Mouse (Mus musculus): ENCODE data around the gene H2-Eb2. TPM values are rescaled to one million over a fixed set of nuclear protein-coding genes. Genes with fewer than 3 reads are reported as not detected.

The H2-Eb2 gene
- polyA plus RNA-seq, 1 experiment from 2014 or later: not detected

DNA sequence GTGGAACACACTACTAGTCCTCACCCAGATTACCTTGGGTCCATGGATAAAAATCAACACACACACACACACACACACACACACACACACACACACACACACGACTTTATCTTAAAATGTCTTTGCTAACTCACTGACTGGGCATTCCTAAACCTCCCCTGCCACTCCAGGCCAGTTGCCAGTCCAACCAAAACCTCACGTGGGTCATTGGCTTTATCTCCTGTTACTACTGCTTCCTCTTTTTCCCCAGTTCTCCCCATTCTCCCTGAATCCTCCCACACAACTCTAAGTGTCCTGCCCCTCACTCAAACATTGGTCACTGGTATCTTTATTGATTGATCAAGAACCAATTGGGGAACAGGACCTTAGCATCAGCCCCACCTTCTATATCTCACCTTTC, 8.2 kb upstream of the H2-Eb2 start:
- TF ChIP-seq CTCF (IDR thresholded peaks at IDR 0.05; ENCODE audit: low read depth): no peak
- Histone ChIP-seq H3K4me1 (replicated peaks; ENCODE audit: insufficient read depth, low read length) (no peaks in the 10 kb centered on the region), H3K9me3 (replicated peaks; ENCODE audit: low read length) (no peaks in the 10 kb centered on the region), H3K36me3 (ENCODE audit: insufficient read depth, low read length) (no peaks in the 10 kb centered on the region), H3K27me3 (ENCODE audit: insufficient read depth, low read length) (no peaks in the 10 kb centered on the region), H3K4me2 (ENCODE audit: low read length) (no peak overlapping the region), H3K27ac (no peak overlapping the region), H3K9ac (ENCODE audit: low read depth, low read length) (no peak overlapping the region), H3K4me3 (replicated peaks; ENCODE audit: low read depth, low read length) (no peak overlapping the region)
- DNase-seq (ENCODE audit: low spot score) (no peak), ATAC-seq (replicated peaks; ENCODE audit: low FRiP score, low read depth) (no peak)
- 24% methylated on average over 2 of the region's 2 CpGs for WGBS

DNA sequence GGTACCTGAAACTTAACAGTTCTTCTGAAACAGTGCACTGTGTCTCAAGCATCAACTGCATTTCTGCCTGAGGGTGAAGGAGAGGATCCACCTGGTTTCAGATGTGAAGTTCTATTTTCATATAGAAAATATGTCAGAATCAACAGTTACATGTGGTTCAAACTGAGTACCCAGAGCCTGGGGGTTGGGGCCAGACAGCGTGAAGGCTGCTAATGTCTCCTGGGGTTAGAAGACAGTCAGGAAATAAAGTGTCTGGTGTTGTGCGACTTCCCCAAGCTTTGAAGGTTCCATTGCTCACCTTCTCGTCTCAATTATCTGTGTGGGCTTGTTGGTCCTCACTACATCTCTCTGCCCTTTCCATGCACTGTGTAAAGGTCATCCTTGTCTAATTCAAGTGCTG, 908 bp downstream of the H2-Eb2 start:
- no peaks in the 10 kb centered on the region for H3K36me3 ChIP-seq (ENCODE audit: insufficient read depth, low read length)
- no peaks in the 10 kb centered on the region for H3K4me1 ChIP-seq (replicated peaks; ENCODE audit: insufficient read depth, low read length)
- H3K4me2 ChIP-seq (ENCODE audit: low read length): no peak overlapping the region
- ATAC-seq (replicated peaks; ENCODE audit: low FRiP score, low read depth) (no peak), DNase-seq (ENCODE audit: low spot score) (no peak)
- no peak overlapping the region for H3K4me3 ChIP-seq (replicated peaks; ENCODE audit: low read depth, low read length)
- H3K27ac ChIP-seq: no peak overlapping the region
- no peak overlapping the region for H3K9ac ChIP-seq (ENCODE audit: low read depth, low read length)
- no peaks in the 10 kb centered on the region for H3K9me3 ChIP-seq (replicated peaks; ENCODE audit: low read length)
- TF ChIP-seq CTCF (IDR thresholded peaks at IDR 0.05; ENCODE audit: low read depth): no peak
- no peaks in the 10 kb centered on the region for H3K27me3 ChIP-seq (ENCODE audit: insufficient read depth, low read length)
- 67% methylated on average over 3 of the region's 3 CpGs for WGBS

DNA sequence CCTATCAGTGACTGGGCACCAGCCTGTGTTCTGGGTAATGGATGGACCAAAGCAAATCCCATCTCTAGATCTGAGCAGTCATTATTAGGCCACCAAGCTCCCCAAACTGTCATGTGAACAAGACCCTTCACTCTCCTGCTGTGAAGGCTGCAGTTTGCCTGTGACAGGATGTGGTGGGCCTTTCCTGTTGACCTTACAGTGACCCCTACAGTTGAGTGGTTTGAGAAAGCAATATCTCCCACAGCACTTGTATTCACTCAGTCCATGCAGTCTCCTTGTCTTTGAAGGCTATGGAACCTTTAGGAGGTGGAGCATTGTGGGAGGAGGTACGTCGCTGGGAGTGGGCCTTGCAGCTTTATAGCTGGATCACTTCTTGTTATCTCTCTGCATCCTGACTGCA, 4.3 kb downstream of the H2-Eb2 start:
- no peak for ATAC-seq (replicated peaks; ENCODE audit: low FRiP score, low read depth)
- no peak overlapping the region for H3K9ac ChIP-seq (ENCODE audit: low read depth, low read length)

DNA sequence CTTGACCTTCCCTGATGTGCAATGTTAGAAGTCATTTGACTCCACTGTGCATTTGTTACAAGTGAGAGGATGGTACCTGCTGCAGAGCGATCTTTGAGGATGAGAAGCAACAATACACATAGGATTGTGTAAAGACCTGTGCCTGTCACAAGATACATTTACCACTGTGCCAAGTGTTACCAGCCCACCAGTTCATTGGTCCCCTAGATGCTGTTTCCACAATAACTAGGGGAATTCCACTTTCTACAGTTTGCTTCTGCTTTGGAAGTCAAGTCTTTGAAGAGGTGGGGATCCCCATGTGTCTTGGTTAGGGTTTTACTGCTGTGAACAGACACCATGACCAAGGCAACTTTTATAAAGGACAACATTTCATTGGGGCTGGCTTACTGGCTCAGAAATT, 5.7 kb downstream of the H2-Eb2 start:
- no peak for ATAC-seq (replicated peaks; ENCODE audit: low FRiP score, low read depth)
- Histone ChIP-seq H3K9me3 (replicated peaks; ENCODE audit: low read length) (no peaks in the 10 kb centered on the region), H3K4me2 (ENCODE audit: low read length) (no peak overlapping the region), H3K27ac (no peak overlapping the region), H3K27me3 (ENCODE audit: insufficient read depth, low read length) (no peaks in the 10 kb centered on the region), H3K36me3 (ENCODE audit: insufficient read depth, low read length) (no peaks in the 10 kb centered on the region), H3K9ac (ENCODE audit: low read depth, low read length) (no peak overlapping the region), H3K4me3 (replicated peaks; ENCODE audit: low read depth, low read length) (no peak overlapping the region), H3K4me1 (replicated peaks; ENCODE audit: insufficient read depth, low read length) (no peaks in the 10 kb centered on the region)
- WGBS: 98% methylated on average over 1 of the region's 1 CpGs
- no peak for DNase-seq (ENCODE audit: low spot score)
- no peak for TF ChIP-seq CTCF (IDR thresholded peaks at IDR 0.05; ENCODE audit: low read depth)

More for the DNA sequence above, 4.3 kb downstream of the H2-Eb2 start:
- Histone ChIP-seq H3K27ac (no peak overlapping the region), H3K4me1 (replicated peaks; ENCODE audit: insufficient read depth, low read length) (no peaks in the 10 kb centered on the region), H3K4me2 (ENCODE audit: low read length) (no peak overlapping the region), H3K9me3 (replicated peaks; ENCODE audit: low read length) (no peaks in the 10 kb centered on the region), H3K36me3 (ENCODE audit: insufficient read depth, low read length) (no peaks in the 10 kb centered on the region), H3K4me3 (replicated peaks; ENCODE audit: low read depth, low read length) (no peak overlapping the region), H3K27me3 (ENCODE audit: insufficient read depth, low read length) (no peaks in the 10 kb centered on the region)
- no peak for TF ChIP-seq CTCF (IDR thresholded peaks at IDR 0.05; ENCODE audit: low read depth)
- no peak for DNase-seq (ENCODE audit: low spot score)
- 61% methylated on average over 2 of the region's 2 CpGs for WGBS

- no peak for DNase-seq (ENCODE audit: low spot score)
- TF ChIP-seq CTCF (IDR thresholded peaks at IDR 0.05; ENCODE audit: low read depth): no peak
- H3K36me3 ChIP-seq (ENCODE audit: insufficient read depth, low read length): no peaks in the 10 kb centered on the region
Observed at GRCm38 (mm10) chr17:34340619-34341402, 15.3 kb downstream of the H2-Eb2 start.

DNA sequence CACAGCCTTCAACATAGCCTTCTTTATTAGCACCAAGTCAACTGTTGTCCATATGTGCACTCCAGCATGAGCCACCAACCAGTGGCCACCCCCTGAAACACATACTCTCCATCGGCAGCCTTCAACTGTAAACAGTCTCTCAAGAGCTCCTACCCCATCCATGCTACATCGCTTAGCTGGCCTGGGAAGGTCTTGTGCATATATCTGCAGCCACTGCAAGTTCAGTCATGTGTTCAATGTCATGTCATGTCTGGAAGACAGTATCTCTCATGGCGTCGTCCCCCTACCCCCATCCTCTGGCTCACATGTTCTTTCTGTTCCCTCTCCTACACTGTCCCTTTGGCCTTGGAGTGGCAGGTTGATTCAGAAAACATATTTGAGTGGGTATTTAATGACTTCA, 19.4 kb downstream of the H2-Eb2 start:
- H3K4me3 ChIP-seq (replicated peaks; ENCODE audit: low read depth, low read length): no peak overlapping the region
- no peak overlapping the region for H3K9ac ChIP-seq (ENCODE audit: low read depth, low read length)
- no peak for TF ChIP-seq CTCF (IDR thresholded peaks at IDR 0.05; ENCODE audit: low read depth)
- H3K4me1 ChIP-seq (replicated peaks; ENCODE audit: insufficient read depth, low read length): no peaks in the 10 kb centered on the region
- H3K4me2 ChIP-seq (ENCODE audit: low read length): no peak overlapping the region
- 81% methylated on average over 4 of the region's 4 CpGs for WGBS
- H3K36me3 ChIP-seq (ENCODE audit: insufficient read depth, low read length): no peaks in the 10 kb centered on the region
- no peak overlapping the region for H3K27ac ChIP-seq
- no peak for ATAC-seq (replicated peaks; ENCODE audit: low FRiP score, low read depth)
- H3K27me3 ChIP-seq (ENCODE audit: insufficient read depth, low read length): no peaks in the 10 kb centered on the region
- H3K9me3 ChIP-seq (replicated peaks; ENCODE audit: low read length): no peaks in the 10 kb centered on the region
- no peak for DNase-seq (ENCODE audit: low spot score)

More at GRCm38 (mm10) chr17:34340619-34341402, 15.3 kb downstream of the H2-Eb2 start:
- no peaks in the 10 kb centered on the region for H3K27me3 ChIP-seq (ENCODE audit: insufficient read depth, low read length)
- no peak overlapping the region for H3K4me3 ChIP-seq (replicated peaks; ENCODE audit: low read depth, low read length)
- no peak for ATAC-seq (replicated peaks; ENCODE audit: low FRiP score, low read depth)
- H3K9ac ChIP-seq (ENCODE audit: low read depth, low read length): no peak overlapping the region
- 57% methylated on average over 3 of the region's 3 CpGs for WGBS
- H3K9me3 ChIP-seq (replicated peaks; ENCODE audit: low read length): no peaks in the 10 kb centered on the region
- no peaks in the 10 kb centered on the region for H3K4me1 ChIP-seq (replicated peaks; ENCODE audit: insufficient read depth, low read length)
- H3K27ac ChIP-seq: no peak overlapping the region
- H3K4me2 ChIP-seq (ENCODE audit: low read length): no peak overlapping the region

All from kidney, postnatal 0 days (tissue).